Mouse (Mus musculus): ENCODE measurements around the gene Snx33. TPM values are rescaled to one million over a fixed set of nuclear protein-coding genes. Genes with fewer than 3 reads are reported as not detected.

Snx33 gene
- polyA plus RNA-seq (2012; rRNA removed) = 5.0 and 6.6 TPM in 2 replicates

GRCm38 (mm10) chr9:56928041-56928811 is at the start of gene Snx33:
Gene Snx33 (minus strand): TSS chr9:56928371.

DNA sequence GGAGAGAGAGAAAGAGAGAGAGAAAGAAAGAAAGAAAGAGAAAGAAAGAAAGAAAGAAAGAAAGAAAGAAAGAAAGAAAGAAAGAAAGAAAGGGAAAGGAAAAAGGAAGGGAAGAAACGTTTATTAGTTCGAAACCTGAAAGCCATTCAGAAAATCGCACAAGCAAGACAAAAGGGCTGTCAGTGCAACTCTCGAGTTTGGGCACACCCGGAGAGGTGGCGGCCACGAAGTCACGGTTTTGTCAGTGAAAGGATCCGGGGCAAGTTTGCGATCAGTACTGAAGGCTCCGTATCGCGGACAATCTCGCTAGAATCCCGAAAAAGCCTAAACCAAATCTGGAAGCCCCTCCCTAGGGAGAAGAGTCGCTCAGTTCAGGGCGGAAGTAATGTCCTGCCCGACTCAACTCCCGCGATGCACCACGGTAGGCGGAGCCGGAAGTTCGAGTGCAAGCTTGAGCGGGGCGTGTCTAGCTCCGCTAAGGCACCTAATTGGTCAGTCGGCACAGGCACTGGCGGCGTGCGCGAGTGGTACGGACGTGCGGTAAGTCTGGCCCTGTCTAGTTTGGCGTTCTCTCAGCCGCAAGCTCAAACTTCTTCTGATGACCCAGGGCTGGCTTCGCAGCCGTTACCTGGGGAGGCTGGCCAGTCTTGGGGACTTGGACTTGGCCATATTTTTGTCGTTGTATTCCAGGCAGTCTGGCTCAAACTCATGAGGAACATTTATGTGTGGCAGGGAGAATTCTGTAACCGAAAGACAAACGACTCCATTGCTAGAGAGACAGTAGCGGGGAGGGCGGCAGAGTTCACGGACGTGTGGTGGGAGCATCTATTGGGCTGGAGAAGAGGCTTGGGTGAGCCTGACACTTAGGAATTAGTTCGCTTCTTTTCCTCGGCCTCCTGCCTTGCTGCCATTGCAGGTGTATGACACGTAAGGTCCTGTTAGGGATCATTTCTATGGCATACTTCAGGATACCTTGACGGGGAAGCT is 22.5 kb upstream of the Snx33 start, which contains the start of gene Snupn:
Gene Snupn (plus strand): TSS at position 465 of the 987 bp plus-strand sequence.

DNA sequence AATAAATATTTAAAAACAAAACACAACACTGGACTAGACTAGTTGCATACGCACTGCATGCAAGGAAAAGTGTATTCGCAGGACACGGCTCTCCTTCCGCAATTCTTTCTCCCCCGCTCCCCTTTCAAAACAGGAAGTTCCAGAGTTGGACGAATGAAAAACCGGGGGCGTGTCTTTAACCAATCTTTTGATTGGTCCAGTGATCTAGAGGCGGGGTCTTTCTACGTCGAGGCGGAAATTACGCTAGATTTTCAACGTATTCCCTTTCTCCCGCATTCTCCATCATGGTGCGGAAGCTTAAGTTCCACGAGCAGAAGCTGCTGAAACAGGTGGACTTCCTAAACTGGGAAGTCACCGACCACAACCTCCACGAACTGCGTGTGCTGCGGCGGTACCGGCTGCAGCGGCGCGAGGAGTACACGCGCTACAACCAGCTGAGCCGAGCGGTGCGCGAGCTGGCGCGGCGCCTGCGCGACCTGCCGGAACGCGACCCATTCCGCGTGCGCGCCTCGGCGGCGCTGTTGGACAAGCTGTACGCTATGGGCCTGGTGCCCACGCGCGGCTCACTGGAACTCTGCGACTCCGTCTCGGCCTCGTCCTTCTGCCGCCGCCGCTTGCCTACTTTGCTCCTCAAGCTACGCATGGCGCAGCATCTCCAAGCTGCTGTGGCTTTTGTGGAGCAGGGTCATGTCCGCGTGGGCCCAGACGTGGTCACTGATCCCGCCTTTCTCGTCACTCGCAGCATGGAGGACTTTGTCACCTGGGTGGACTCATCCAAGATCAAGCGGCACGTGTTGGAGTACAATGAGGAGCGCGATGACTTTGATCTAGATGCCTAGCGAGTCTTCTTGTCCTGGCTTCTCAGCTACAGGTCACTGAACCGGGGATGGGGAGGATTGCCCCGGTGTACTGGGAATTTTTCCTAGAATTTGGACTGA is 9.3 kb upstream of the Snx33 start, which contains the start of gene Imp3:
Gene Imp3 (plus strand): TSS at position 253 of the 938 bp plus-strand sequence.

Other genes with a start within 250 kb of the Snx33 start
- 0.54 and 1.5 TPM in 2 replicates for gene Lingo1, start 131.9 kb downstream of the Snx33 start, polyA plus RNA-seq (2012; rRNA removed)
- 0.82 and 1.8 TPM in 2 replicates for gene Odf3l1, start 63.7 kb downstream of the Snx33 start, polyA plus RNA-seq (2012; rRNA removed)
- gene Cspg4, start 63.3 kb downstream of the Snx33 start, polyA plus RNA-seq (2012; rRNA removed) = 12.2 and 15.5 TPM in 2 replicates
- gene Imp3, start 9.1 kb upstream of the Snx33 start, polyA plus RNA-seq (2012; rRNA removed) = 122 and 267 TPM in 2 replicates
- gene Snupn, start 22.5 kb upstream of the Snx33 start, polyA plus RNA-seq (2012; rRNA removed) = 1.7 and 2.3 TPM in 2 replicates
- gene Ptpn9, start 66.6 kb upstream of the Snx33 start, polyA plus RNA-seq (2012; rRNA removed) = 10.1 and 25.9 TPM in 2 replicates
- gene Sin3a, start 143.7 kb upstream of the Snx33 start, polyA plus RNA-seq (2012; rRNA removed) = 22.3 and 33.1 TPM in 2 replicates
- gene Man2c1, start 202.3 kb upstream of the Snx33 start, polyA plus RNA-seq (2012; rRNA removed) = 104 and 130 TPM in 2 replicates
- gene Neil1, start 219.9 kb upstream of the Snx33 start, polyA plus RNA-seq (2012; rRNA removed) = 6.7 and 6.9 TPM in 2 replicates
- gene Commd4, start 230.0 kb upstream of the Snx33 start, polyA plus RNA-seq (2012; rRNA removed) = 104 and 113 TPM in 2 replicates

Data from stomach, adult 2 months (tissue).